Mouse (Mus musculus): ENCODE data around the gene Chadl. TPM values are rescaled to one million over a fixed set of nuclear protein-coding genes. Genes with fewer than 3 reads are reported as not detected.
"Not testable (repeated sequence)": the region's sequence is repeated elsewhere in the genome, so short reads cannot be mapped to it uniquely, and the experiment has no call there.

Gene Chadl
- polyA plus RNA-seq, 1 experiment from 2014 or later = 2.3 TPM

DNA sequence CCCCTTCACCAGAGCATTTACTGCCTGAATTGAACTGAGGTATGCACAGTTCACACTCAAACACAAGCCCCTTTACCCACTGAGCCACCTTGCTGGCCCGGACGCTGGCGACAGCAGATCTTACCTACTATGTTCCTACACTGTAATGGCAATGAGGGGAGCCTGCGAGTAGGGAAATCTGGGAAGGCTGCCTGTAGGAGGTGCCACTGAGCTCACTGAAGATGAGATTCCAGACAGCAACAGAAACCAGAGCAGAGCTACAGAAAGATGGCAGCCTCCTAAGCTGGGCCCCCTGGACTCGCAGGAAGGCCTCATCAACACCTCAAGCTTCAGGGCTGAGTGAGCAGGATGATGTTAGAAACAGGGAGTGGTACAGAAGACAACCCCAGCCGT lies 22.0 kb upstream of the Chadl start:
- H3K27me3 ChIP-seq (ENCODE audit: poor library complexity, severe bottlenecking) = no peaks in the 10 kb centered on the region
- 88% methylated on average over 6 of the region's 6 CpGs for WGBS
- no peak for DNase-seq (ENCODE audit: extremely low spot score, low spot score)
- H3K9me3 ChIP-seq = no peaks in the 10 kb centered on the region
- no peak overlapping the region for H3K4me3 ChIP-seq
- H3K36me3 ChIP-seq (replicated peaks) = peaks cover 95% of the 10 kb centered on the region
- no peak overlapping the region for H3K27ac ChIP-seq
- H3K4me1 ChIP-seq = peaks cover 8% of the 10 kb centered on the region

DNA sequence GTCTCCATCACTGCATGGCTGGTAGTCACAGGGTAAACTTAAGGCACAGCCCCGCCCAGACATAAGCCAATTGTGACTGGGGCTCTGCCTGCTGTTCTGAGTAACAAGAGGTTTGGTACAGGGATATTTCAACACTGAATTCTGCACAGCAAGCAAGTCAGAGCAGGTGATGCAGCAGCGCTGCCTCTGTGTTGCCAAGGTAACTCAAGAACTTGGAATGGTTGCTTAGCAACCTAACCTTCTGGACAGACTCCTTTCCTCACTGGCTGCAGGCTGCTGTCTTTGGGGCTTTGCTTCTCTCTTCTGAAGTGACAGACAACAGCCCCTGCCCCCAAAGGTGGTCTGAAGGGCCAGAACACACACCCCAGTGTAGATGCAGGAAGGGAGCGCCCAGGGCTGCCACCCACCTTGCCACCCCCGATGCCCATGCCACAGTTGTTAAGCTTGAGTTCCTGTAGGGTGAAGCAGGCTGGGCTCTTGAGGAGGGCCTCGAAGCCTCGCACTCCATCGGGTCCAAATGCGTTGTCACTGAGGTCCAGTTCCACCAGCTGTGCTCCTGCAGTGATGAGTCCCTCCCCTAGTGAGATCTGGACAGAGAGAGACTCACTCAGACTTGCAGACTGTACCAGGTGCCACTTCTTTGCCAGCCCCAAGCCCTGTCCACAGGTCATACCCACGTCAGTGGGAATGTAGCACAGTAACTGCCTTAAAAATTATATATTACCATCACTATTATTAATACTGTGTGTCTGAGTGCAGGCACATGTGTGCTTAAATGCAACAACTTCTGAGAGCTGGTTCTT lies 21.4 kb upstream of the Chadl start:
- H3K36me3 ChIP-seq (replicated peaks) = peaks cover 95% of the 10 kb centered on the region
- H3K9me3 ChIP-seq = no peaks in the 10 kb centered on the region
- H3K4me3 ChIP-seq = no peak overlapping the region
- H3K27ac ChIP-seq = no peak overlapping the region
- 93% methylated on average over 9 of the region's 9 CpGs for WGBS
- no peaks in the 10 kb centered on the region for H3K27me3 ChIP-seq (ENCODE audit: poor library complexity, severe bottlenecking)
- peaks cover 8% of the 10 kb centered on the region for H3K4me1 ChIP-seq
- DNase-seq (ENCODE audit: extremely low spot score, low spot score) = no peak

DNA sequence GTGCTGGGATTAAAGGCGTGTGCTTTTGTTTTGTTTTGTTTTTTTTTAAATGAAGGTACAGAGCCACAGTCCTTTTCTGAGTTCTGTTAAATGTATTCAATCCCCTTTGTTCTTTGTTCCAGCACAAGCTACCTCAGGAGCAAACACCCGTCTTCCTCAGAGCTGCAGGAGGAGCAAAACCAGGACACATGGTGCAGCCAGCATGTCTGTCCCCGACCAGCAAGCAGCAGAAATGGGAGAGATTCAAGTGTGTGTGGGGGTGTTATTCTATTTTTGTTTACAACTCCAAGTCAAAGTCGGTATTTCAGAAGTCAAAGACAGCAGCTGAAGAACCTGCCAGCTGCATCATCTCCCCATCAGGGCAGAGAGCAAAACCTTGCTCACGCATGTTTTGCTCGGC lies 16.7 kb upstream of the Chadl start:
- no peak for DNase-seq (ENCODE audit: extremely low spot score, low spot score)
- peaks cover 4% of the 10 kb centered on the region for H3K4me1 ChIP-seq
- H3K9me3 ChIP-seq = no peaks in the 10 kb centered on the region
- WGBS = 87% methylated on average over 6 of the region's 6 CpGs
- no peaks in the 10 kb centered on the region for H3K27me3 ChIP-seq (ENCODE audit: poor library complexity, severe bottlenecking)
- H3K4me3 ChIP-seq = no peak overlapping the region
- no peak overlapping the region for H3K27ac ChIP-seq
- H3K36me3 ChIP-seq (replicated peaks) = peaks cover 95% of the 10 kb centered on the region

DNA sequence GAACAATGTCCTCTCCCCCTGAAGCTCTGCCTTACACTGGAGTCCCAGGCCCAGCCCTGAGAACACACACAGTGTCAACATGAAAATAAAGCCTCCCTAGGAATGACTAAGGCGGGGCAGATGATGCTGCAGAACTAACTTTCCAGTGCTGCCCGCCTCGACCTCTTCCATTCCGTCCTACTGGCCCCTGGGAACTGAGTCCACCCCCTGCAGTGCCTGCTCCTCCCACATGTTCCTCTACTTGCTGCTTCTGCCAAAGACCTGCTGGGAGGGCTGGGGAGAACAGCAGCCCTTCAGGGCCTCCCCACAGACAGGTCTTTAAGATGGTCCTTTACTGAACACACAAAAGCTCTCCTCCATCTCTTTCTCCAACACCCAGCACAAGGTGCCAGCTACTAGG lies 13.7 kb upstream of the Chadl start:
- no peak for DNase-seq (ENCODE audit: extremely low spot score, low spot score)
- H3K9me3 ChIP-seq = no peaks in the 10 kb centered on the region
- H3K27ac ChIP-seq = no peak overlapping the region
- H3K4me3 ChIP-seq = no peak overlapping the region
- WGBS = 80% methylated on average over 4 of the region's 4 CpGs
- peaks cover 95% of the 10 kb centered on the region for H3K36me3 ChIP-seq (replicated peaks)
- H3K27me3 ChIP-seq (ENCODE audit: poor library complexity, severe bottlenecking) = no peaks in the 10 kb centered on the region
- no peaks in the 10 kb centered on the region for H3K4me1 ChIP-seq

DNA sequence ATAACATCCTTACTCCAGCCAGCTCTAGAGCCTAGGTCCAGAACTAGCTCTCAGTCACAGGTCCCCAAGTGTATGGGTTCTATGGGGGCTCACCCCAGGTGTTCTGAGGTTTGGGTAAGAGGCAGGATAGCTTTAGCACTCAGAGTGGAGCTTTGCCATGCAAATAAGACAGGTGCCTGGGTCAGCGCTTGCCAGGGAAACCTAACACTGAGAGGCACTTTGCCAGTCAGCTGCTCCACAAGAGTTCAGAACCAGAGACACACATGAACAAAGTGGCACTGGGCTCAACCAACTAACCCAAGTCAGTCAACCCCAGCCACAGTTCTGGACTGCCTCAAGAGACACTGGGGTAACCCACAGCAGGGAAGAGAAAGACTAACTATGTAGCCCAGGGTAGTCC lies 12.6 kb upstream of the Chadl start:
- Histone ChIP-seq H3K27me3 (ENCODE audit: poor library complexity, severe bottlenecking) (no peaks in the 10 kb centered on the region), H3K36me3 (replicated peaks) (peaks cover 95% of the 10 kb centered on the region), H3K4me1 (no peaks in the 10 kb centered on the region), H3K4me3 (no peak overlapping the region), H3K9me3 (no peaks in the 10 kb centered on the region), H3K27ac (no peak overlapping the region)
- no peak for DNase-seq (ENCODE audit: extremely low spot score, low spot score)
- 100% methylated on average over 1 of the region's 1 CpGs for WGBS

DNA sequence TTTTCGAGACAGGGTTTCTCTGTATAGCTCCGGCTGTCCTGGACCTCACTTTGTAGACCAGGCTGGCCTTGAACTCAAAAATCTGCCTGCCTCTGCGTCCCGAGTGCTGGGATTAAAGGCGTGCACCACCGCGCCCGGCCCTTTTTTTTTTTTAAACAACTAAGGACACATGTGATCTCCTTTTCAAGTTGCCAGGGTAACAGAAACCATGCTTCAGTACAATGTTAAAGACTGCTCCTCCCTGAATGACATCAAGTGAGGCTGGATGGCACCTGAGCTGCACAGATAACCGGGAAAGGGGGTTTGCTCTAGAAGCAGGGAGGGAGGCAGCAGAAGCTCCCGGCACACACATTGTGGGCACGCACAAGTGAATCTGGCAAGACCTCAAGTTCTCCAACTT lies 11.9 kb upstream of the Chadl start:
- 93% methylated on average over 11 of the region's 11 CpGs for WGBS
- H3K9me3 ChIP-seq = no peaks in the 10 kb centered on the region
- H3K4me3 ChIP-seq = no peak overlapping the region
- no peaks in the 10 kb centered on the region for H3K4me1 ChIP-seq
- no peaks in the 10 kb centered on the region for H3K27me3 ChIP-seq (ENCODE audit: poor library complexity, severe bottlenecking)
- H3K27ac ChIP-seq = no peak overlapping the region
- DNase-seq (ENCODE audit: extremely low spot score, low spot score) = no peak
- H3K36me3 ChIP-seq (replicated peaks) = peaks cover 99% of the 10 kb centered on the region

DNA sequence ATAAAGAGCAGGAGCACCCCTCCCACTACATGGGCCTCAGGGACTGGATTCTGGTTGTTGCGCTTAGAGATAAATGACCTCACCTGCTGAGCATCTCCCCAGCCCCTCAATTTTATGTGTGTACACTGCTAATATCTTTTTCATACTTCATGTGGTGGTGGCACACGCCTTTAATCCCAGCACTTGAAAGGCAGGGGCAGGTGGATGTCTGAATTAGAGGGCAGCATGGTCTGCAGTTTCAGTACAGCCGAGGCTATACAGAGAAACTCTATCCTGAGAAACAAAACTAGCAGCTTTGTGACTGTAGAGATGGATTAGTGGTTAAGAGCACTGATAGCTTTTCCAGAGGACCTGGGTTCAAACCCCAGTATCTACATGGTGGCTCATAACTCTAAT lies 6.0 kb upstream of the Chadl start:
- 91% methylated on average over 3 of the region's 3 CpGs for WGBS

DNA sequence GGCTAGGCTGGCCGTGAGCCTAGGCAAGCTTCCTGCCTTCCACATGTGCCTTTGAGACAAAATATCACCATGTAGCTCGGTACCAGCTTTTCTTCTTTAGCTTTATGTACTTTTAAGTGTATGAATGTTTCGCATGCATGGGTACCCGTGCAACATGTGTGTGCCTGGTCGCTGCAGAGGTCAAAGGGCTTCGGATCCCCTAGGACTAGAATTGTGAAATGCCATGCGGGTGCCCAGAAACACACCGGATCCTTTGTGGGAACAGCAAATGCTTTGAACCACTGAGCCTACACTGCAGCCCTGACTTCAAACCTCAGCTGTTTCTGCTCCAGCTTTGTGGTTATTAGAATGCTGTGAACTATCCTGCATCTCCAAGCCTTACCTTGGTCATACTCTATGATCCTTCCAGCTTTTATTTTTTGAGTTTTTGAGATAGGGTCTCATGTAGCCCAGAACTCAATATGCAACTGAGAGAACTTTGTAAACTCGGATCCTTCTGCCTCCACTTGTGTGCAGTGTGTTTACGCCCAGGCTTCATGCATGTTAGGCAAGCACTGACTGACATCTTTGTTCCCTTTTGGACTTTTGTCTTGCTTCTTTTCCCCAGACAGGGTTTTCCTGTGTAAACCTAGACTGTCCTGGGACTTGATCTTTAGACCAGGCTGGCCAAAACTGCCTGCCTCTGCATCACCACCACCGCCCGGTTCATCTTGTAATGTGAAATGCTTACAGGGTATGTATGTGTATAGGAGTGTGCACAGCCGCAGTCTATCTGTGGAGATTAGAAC lies 5.4 kb upstream of the Chadl start:
- Histone ChIP-seq H3K4me3 (no peak overlapping the region), H3K27ac (no peak overlapping the region), H3K4me1 (no peaks in the 10 kb centered on the region), H3K27me3 (ENCODE audit: poor library complexity, severe bottlenecking) (no peaks in the 10 kb centered on the region), H3K36me3 (replicated peaks) (peaks cover 57% of the 10 kb centered on the region), H3K9me3 (no peaks in the 10 kb centered on the region)
- DNase-seq (ENCODE audit: extremely low spot score, low spot score) = no peak
- 88% methylated on average over 13 of the region's 13 CpGs for WGBS

More for the DNA sequence above, 6.0 kb upstream of the Chadl start:
- no peaks in the 10 kb centered on the region for H3K27me3 ChIP-seq (ENCODE audit: poor library complexity, severe bottlenecking)
- no peaks in the 10 kb centered on the region for H3K4me1 ChIP-seq
- DNase-seq (ENCODE audit: extremely low spot score, low spot score) = no peak
- H3K4me3 ChIP-seq = no peak overlapping the region
- H3K27ac ChIP-seq = no peak overlapping the region
- H3K36me3 ChIP-seq (replicated peaks) = peaks cover 62% of the 10 kb centered on the region
- no peaks in the 10 kb centered on the region for H3K9me3 ChIP-seq

DNA sequence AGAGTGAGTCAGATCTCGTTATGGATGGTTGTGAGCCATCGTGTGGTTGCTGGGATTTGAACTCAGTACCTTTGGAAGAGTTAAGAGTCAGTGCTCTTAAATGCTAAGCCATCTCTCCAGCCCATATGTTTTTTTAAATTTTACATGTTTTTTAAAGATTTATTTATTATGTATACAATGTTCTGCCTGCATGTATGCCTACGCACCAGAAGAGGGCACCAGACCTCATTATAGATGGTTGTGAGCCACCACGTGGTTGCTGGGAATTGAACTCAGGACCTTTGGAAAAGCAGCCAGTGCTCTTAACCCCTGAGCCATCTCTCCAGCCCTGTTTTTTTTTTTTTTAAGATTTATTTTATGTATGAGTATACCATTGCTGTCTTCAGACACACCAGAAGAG lies 4.3 kb upstream of the Chadl start:
- not testable (repeated sequence) for H3K9me3 ChIP-seq; H3K27ac ChIP-seq; DNase-seq (ENCODE audit: extremely low spot score, low spot score); H3K4me3 ChIP-seq; H3K4me1 ChIP-seq
- Histone ChIP-seq H3K36me3 (replicated peaks) (peaks cover 45% of the 10 kb centered on the region), H3K27me3 (ENCODE audit: poor library complexity, severe bottlenecking) (peaks cover 11% of the 10 kb centered on the region)
- WGBS = 79% methylated on average over 4 of the region's 4 CpGs

DNA sequence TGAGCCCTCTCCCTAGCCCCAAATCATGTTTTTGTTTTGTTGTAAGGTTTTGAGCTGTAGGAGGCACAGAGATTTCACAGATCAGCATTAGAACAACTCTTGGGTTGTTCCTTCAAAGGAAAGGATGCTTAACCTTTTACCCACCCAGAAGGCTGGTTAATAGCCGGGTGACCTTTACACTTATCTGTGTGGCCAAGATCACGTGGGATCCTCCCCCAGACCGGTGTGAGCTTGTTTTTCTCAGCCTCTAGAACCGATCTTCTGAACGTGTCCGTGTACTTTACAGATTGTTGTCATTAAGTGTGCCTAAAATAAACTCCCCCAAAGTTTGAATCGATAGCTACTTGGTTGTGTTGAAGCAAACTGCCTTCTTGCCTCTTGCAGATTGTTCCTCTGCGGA lies 3.5 kb upstream of the Chadl start:
- 0 out of 2 replicates have a peak, but pooled peaks cover 4% of the 10 kb centered on the region for H3K4me1 ChIP-seq
- H3K36me3 ChIP-seq (replicated peaks) = peaks cover 38% of the 10 kb centered on the region
- H3K9me3 ChIP-seq = no peaks in the 10 kb centered on the region
- no peak overlapping the region for H3K4me3 ChIP-seq
- WGBS = 86% methylated on average over 8 of the region's 8 CpGs
- no peak for DNase-seq (ENCODE audit: extremely low spot score, low spot score)
- peaks cover 18% of the 10 kb centered on the region for H3K27me3 ChIP-seq (ENCODE audit: poor library complexity, severe bottlenecking)
- H3K27ac ChIP-seq = no peak overlapping the region

DNA sequence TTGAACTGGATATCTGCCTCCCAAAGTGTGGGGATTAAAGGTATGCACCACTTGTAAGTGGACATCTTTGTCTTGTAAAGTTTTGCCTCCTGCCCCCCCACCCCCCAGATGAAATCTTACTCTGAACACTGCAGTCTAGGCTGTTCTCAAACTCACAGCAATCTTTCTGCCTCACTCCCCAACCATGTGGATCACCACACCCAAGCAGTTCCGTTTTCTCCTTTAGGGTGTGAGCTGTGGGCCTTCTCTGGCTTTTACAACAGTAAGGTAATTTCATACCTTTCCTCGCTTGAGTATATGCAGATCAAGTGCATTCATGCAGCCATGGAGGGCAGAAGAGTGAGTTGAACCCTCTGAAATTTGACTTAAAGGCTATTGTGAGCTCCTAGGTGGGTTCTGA lies 3.1 kb upstream of the Chadl start:
- no peaks in the 10 kb centered on the region for H3K9me3 ChIP-seq
- H3K4me1 ChIP-seq = 0 out of 2 replicates have a peak, but pooled peaks cover 4% of the 10 kb centered on the region
- H3K4me3 ChIP-seq = no peak overlapping the region
- WGBS = 67% methylated on average over 2 of the region's 2 CpGs
- peaks cover 23% of the 10 kb centered on the region for H3K27me3 ChIP-seq (ENCODE audit: poor library complexity, severe bottlenecking)
- DNase-seq (ENCODE audit: extremely low spot score, low spot score) = no peak
- H3K36me3 ChIP-seq (replicated peaks) = peaks cover 33% of the 10 kb centered on the region
- no peak overlapping the region for H3K27ac ChIP-seq

DNA sequence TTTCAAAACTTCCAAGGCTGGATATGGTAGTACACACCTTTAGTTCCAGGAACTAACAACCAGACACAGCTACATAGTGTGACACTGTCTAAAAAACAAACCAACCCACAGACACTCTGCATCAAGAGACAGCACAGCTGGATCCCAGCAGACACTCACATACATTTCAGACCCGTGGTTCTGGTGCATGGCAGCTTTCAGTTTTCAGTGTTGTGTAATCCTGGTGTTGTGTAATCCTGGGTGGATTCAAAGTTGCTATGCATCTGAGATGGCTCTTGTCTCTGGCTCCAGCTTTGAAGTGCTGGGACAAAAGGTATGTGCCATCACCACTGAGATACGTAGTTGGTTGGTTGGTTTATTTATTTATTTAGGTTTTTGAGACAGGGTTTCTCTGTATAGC lies 1.4 kb upstream of the Chadl start:
- Histone ChIP-seq H3K4me3 (no peak overlapping the region), H3K27ac (no peak overlapping the region), H3K36me3 (replicated peaks) (peaks cover 17% of the 10 kb centered on the region), H3K4me1 (peaks cover 19% of the 10 kb centered on the region), H3K27me3 (ENCODE audit: poor library complexity, severe bottlenecking) (peaks cover 39% of the 10 kb centered on the region), H3K9me3 (no peaks in the 10 kb centered on the region)
- DNase-seq (ENCODE audit: extremely low spot score, low spot score) = no peak
- WGBS = 74% methylated on average over 2 of the region's 2 CpGs

DNA sequence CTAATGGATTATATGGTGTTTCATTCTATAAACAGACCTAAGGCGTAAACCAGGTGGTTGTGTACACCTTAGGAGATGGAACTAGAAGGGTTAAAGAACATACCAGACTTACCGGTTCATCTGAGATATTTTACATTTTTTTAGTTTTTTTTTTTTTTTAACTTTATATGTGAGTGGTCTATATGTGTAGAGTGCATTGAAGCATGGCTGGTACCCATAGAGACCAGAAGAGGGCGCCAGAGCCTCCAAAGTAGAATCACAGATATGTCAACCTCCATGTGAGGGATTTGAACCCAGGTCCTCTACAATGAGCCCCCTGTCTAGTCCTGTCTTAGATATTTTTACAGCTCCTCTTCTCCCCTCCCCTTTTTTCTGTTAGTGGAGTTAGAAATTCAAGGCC lies 760 bp upstream of the Chadl start:
- Histone ChIP-seq H3K4me1 (peaks cover 26% of the 10 kb centered on the region), H3K4me3 (no peak overlapping the region), H3K27ac (no peak overlapping the region), H3K36me3 (replicated peaks) (peaks cover 10% of the 10 kb centered on the region), H3K27me3 (ENCODE audit: poor library complexity, severe bottlenecking) (peaks cover 46% of the 10 kb centered on the region), H3K9me3 (no peaks in the 10 kb centered on the region)
- 56% methylated on average over 3 of the region's 3 CpGs for WGBS
- no peak for DNase-seq (ENCODE audit: extremely low spot score, low spot score)
